Mouse (Mus musculus) E14TG2a.4 (cell line): ENCODE measurements around the gene Gnai3.

ENCODE experiments used
- CTCF ChIP-seq: conservative IDR thresholded peaks from 2 replicates; pipeline ENCODE4 v1.5.1; 2014; ENCODE audit warnings: low read length
- NANOG ChIP-seq: IDR thresholded peaks from 2 replicates; pipeline ENCODE4 v1.6.1; 2014; ENCODE audit warnings: borderline replicate concordance, low read length, mixed read lengths

DNA sequence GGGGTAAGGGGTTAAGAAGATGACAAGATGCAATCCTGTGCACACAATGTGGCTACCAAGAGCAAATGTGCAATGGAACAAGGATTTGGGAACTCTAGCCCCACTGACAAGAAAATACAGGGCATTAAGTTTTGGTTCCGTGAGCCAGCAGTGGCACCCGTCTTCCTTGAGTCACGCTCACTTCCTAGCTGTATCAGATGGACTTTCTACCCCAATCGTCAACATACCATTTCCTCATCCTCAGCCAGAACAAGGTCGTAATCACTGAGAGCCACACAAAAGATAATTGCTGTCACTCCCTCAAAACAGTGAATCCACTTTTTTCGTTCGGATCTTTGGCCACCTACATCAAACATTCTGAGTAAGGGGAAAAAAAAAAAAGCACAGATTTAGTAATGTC lies 33.7 kb downstream of the Gnai3 start:
- TF ChIP-seq CTCF (no peak), NANOG (no peak)
